ENCODE assay signal across 10 mouse cellular contexts in genomic region chr12:17692953-17693352, GRCm38 (mm10). TPM values are rescaled to one million over a fixed set of nuclear protein-coding genes. Genes with fewer than 3 reads are reported as not detected.
DNase-seq lines count a peak whose midpoint lies in the region; ATAC-seq and TF ChIP-seq lines count a peak whose summit lies in the region.
"Had no signal": no experiment of that assay in that cellular context is flagged by ENCODE, and none has a peak within 500 bp of the region (broad histone marks: within the 10 kb centered on the region; RNA-seq: fewer than 3 reads in every experiment).

No protein-coding gene starts in this region.

- H3K4me2 ChIP-seq in liver, embryonic 14.5 days (ENCODE audit: low read depth): 0 out of 2 replicates have a peak overlapping the region, but pooled peaks have one; percentile 14
- peak overlapping the region; percentile 94 for H3K4me2 ChIP-seq in myocyte (ENCODE audit: low read depth)

- H3K79me2 ChIP-seq in myocyte (ENCODE audit: control insufficient read depth, insufficient read depth): peaks cover 71% of the 10 kb centered on the region

- no peak for TF ChIP-seq CTCF in liver, embryonic 14.5 days (IDR thresholded peaks at IDR 0.05; ENCODE audit: low read depth)

- peaks cover 0 to 10% of the 10 kb centered on the region in 2 experiments; a peak in 3 of 4 replicates for H3K4me1 ChIP-seq in liver, embryonic 14.5 days (replicated peaks; ENCODE audit: control insufficient read depth in 2 of 2, insufficient read depth in 2 of 2, low read length in 1 of 2)

- H3K9me3 ChIP-seq in liver, embryonic 14.5 days (ENCODE audit: control insufficient read depth, low read length): no peaks in the 10 kb centered on the region
- H3K9me3 ChIP-seq: neural tube, embryonic 12.5 days had no signal

- ATAC-seq in liver, embryonic 14.5 days (ENCODE audit: insufficient read depth): no peak

- H3K4me3 ChIP-seq in liver, embryonic 14.5 days (ENCODE audit: insufficient read depth in 1 of 2, low read depth in 2 of 2, low read length in 2 of 2): no peak overlapping the region
- peak overlapping the region; percentile 95 for H3K4me3 ChIP-seq in myocyte

- H3ac ChIP-seq in myocyte (ENCODE audit: control insufficient read depth, insufficient read length): no peak overlapping the region

- H3K27ac ChIP-seq in liver, embryonic 14.5 days: no peak overlapping the region
- H3K27ac ChIP-seq: neural tube, embryonic 12.5 days had no signal

- H3K27me3 ChIP-seq in liver, embryonic 14.5 days (ENCODE audit: control insufficient read depth, insufficient read depth, low read length): peaks cover 14% of the 10 kb centered on the region
- H3K27me3 ChIP-seq in myocyte (ENCODE audit: control insufficient read depth, insufficient read depth, insufficient read length): no peaks in the 10 kb centered on the region
- H3K27me3 ChIP-seq: neural tube, embryonic 12.5 days had no signal

- H3K36me3 ChIP-seq in liver, embryonic 14.5 days (replicated peaks; ENCODE audit: control insufficient read depth, insufficient read depth, low read depth): no peaks in the 10 kb centered on the region
- no peaks in the 10 kb centered on the region for H3K36me3 ChIP-seq in myocyte (ENCODE audit: control insufficient read depth, insufficient read depth)
- H3K36me3 ChIP-seq: neural tube, embryonic 12.5 days had no signal

- 58% methylated on average over 4 of the region's 4 CpGs for WGBS in liver, embryonic 14.5 days (ENCODE audit: insufficient replicate concordance)

- no peak for TF ChIP-seq POLR2A in myocyte (IDR thresholded peaks at IDR 0.05; ENCODE audit: insufficient read length, low read depth)

- no peak overlapping the region for H3K9ac ChIP-seq in liver, embryonic 14.5 days (replicated peaks)
- H3K9ac ChIP-seq: neural tube, embryonic 12.5 days had no signal

- TF ChIP-seq EP300 in liver, embryonic 14.5 days (IDR thresholded peaks at IDR 0.05; ENCODE audit: low read depth): no peak

- peak; percentile 38 for DNase-seq in cerebellum, adult 9-10 months
- no peak for DNase-seq in cerebellum, postnatal 4 days (ENCODE audit: low spot score in 2 of 2)
- no peak for DNase-seq in liver, embryonic 14.5 days (ENCODE audit: low read depth in 3 of 3, low spot score in 3 of 3)
- DNase-seq in liver: no peak
- peak; percentile 57 for DNase-seq in induced T-regulatory cell, adult 2 months (ENCODE audit: low read depth)
- DNase-seq in urinary bladder, postnatal 10 days (ENCODE audit: low spot score): no peak
- no peak for DNase-seq in testis, postnatal 14 days (ENCODE audit: low spot score)
- DNase-seq: gastrocnemius, postnatal 10 days had no signal

TF ChIP-seq in myocyte, 11 proteins besides CTCF, POLR2A, EP300 and RAD21:
- no peak for TF ChIP-seq E2F4 (IDR thresholded peaks at IDR 0.05; ENCODE audit: insufficient read depth)
- TF ChIP-seq MAX (IDR thresholded peaks at IDR 0.05; ENCODE audit: low read depth): no peak
- no peak for TF ChIP-seq TCF12 (IDR thresholded peaks at IDR 0.05; ENCODE audit: insufficient read depth, poor library complexity, severe bottlenecking)
- no peak for TF ChIP-seq POLR2AphosphoS2 (IDR thresholded peaks at IDR 0.05; ENCODE audit: insufficient read length, low read depth)
- TF ChIP-seq TCF3 (IDR thresholded peaks at IDR 0.05; ENCODE audit: insufficient read length, low read depth): no peak
- TF ChIP-seq SRF (IDR thresholded peaks at IDR 0.05; ENCODE audit: control insufficient read depth, insufficient read length, low read depth): no peak
- TF ChIP-seq CEBPB (IDR thresholded peaks at IDR 0.05; ENCODE audit: insufficient read depth, poor library complexity, severe bottlenecking): no peak
- no peak for TF ChIP-seq MYOD1 (IDR thresholded peaks at IDR 0.05; ENCODE audit: control insufficient read depth in 1 of 3, insufficient read length in 2 of 3, low read depth in 2 of 3)
- no peak for TF ChIP-seq USF1 (IDR thresholded peaks at IDR 0.05; ENCODE audit: low read depth)
- TF ChIP-seq MYOG (IDR thresholded peaks at IDR 0.05; ENCODE audit: control insufficient read depth in 1 of 3, insufficient read depth in 1 of 3, insufficient read length in 2 of 3, low read depth in 2 of 3): no peak
- no peak for TF ChIP-seq REST (IDR thresholded peaks at IDR 0.05; ENCODE audit: insufficient read depth, insufficient read length)

RNA-seq across cellular contexts. Expression of gene Hpcal1, which starts 2.3 kb away (rescaled TPM):
- 16.2 and 16.6 TPM in 2 replicates for polyA plus RNA-seq in liver, embryonic 14.5 days (2012; rRNA removed)
- 13.6 and 14.7 TPM in 2 replicates for polyA plus RNA-seq in liver, embryonic 14.5 days (2014; fragmentation: Nextera tagmentation; extraction: Ambion mirVana)
- 89.4 TPM for polyA plus RNA-seq in myocyte (2012; fragmentation: generic; extraction: Trizol)

Comparison
In these comparisons a context has a peak if more than half of its experiments do, and no peak if none do; other contexts are left out.
1. DNase-seq: peak in cerebellum, adult 9-10 months (single experiment) and induced T-regulatory cell, adult 2 months (single experiment); none in cerebellum, postnatal 4 days (0 of 2), liver, embryonic 14.5 days (0 of 3), liver (single experiment), urinary bladder, postnatal 10 days (single experiment) and testis, postnatal 14 days (single experiment).